Mouse (Mus musculus) heart, postnatal 0 days (tissue): ENCODE data around the gene Slc9a6.
A peak's percentile ranks its signal among the peaks of the same experiment; 100 is the strongest.

Source experiments
- CTCF ChIP-seq: IDR thresholded peaks from 2 replicates; pipeline ENCODE4 v1.5.1; 2016; ENCODE audit warnings: antibody characterized with exemption, control low read depth, low read depth
- EP300 ChIP-seq: IDR thresholded peaks from 2 replicates; pipeline ENCODE4 v1.6.1; 2016; ENCODE audit warnings: antibody characterized with exemption, low read depth

DNA sequence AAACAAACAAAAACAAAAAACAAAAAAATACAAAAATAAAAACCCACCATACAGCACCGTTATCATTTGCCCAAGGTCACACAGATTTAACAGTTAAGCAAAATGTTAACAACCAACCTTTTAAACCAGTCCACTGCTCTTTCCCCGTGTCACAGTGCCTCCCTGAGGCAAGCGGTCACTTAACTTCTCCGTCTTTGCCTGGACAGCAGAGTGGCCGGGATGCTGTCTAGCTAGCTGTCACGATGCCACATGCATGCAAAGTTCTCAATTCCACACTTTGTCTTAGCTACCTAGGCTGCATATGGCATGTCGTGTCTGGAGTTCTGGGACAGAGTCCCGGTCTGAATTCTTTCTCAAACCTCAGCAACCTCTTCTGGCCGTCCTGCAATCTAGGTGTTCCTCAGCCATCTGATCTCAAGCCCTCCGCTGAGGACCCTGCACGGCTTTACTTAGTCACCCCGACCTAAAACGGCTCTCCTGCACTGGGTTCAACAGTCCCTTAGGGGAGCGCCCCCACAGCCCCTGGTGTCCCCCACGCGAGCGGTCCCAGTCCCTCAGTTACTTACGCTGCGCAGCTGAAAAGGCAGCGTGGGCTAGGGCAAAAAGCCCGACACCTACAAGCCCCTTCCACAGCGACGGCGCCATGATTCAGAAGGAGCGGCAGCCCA is 12.2 kb upstream of the Slc9a6 start:
- TF ChIP-seq CTCF (peak; percentile 29; the same call in 1 of the 2 replicates), EP300 (no peak)
